Mouse (Mus musculus): ENCODE measurements around the gene Grik3.

Gene Grik3

DNA sequence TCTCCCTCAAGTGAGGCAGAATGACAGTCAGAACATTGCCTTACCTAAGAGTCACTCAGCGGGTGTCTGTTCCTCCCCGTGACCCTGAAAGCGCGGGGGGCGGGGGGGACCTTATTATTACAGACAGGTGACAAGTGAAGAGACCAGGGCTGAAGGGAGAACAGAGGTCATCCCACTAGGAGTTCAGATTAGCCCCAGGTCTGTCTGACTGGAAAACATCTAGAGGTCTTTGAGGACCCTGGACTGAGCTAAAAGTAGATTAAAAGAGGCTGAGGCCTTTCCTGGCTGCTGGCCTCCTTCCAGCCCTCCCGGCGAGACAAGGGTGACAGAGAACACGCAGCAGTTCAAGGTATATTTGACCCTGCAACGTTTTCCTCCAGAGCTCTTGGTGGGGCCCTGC, 150.0 kb downstream of the Grik3 start:
- no peak for DNase-seq (ENCODE audit: low read depth, low spot score)

DNA sequence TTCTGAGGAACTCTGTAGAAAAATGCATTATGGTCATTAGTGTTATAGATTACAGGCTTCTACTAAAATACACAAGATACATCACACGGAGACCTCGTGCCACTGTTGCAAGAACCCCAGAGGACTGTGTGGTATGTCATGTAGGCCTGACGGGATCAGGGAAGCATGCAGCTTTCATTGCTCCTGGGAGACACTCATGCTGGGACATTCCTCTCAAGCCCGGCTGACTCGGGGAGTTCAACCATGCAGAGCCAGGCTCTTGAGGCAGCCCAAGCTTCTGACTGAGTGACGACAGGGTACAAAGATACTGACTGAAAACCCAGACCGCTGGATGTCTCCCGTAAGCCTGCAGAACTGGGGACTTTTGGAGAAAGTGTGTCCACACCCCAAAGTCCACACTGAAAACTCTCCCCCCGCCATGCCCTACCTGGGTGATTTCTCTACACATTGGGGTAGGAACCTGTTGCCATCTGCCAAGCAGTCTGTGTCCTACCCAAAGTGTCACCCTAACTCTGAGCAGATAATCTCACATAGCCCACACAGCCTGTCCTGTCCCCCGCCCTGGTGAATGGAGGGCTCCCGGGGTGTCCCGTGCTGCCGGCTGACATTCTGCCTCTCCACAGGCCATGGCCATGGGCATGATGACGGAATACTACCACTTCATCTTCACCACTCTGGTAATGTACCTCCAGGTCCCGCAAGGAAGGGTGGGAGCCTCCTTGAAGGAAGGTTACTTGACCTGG, 150.6 kb downstream of the Grik3 start:
- DNase-seq (ENCODE audit: low read depth, low spot score) = no peak

DNA sequence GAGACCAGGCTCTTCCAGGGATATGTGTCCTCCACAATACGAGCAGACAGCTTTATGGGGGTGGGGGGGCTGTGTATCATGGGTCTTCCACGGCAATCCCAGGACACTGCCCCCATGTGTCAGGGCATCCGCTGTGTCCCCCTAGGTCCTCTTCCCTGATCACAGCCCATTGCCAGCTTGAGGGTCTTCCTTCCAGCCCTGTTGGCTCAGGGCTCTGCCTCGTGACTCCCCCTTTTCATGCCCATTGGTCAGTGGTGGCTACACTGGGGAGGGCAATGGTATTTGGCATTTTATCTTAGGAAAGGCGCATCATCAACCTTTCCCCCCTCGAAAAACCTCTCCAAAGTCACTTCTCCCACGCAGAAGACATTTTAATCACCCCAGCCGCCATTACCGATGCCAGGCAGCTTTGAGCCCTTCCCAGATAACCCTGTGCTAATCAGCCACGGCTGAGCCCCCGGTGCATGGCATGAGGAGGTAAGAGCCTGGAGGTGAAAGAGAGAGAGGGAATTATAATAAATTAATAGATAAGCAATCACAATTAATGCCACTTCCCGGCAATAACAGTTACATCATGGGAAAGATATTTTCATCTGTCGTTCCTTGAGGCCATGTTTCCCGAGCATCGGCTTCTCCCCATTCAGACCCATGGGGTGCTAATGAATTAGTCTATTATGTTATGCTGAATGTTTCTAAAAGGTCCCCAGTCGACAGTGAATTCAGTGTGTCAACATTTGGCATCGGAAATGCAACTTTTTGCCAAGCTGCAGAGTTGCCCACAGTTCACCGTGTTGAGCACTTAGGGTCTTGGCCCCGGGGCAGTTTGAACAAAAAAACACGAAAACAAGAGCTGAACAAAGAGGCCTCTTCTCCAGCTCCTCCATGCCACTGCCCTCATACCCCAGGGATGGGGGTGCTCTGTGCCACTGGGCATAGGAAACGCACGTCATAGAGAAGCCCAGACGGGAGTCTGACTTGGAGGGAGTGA, 154.4 kb downstream of the Grik3 start:
- peak; percentile 82 for DNase-seq (ENCODE audit: low read depth, low spot score)

DNA sequence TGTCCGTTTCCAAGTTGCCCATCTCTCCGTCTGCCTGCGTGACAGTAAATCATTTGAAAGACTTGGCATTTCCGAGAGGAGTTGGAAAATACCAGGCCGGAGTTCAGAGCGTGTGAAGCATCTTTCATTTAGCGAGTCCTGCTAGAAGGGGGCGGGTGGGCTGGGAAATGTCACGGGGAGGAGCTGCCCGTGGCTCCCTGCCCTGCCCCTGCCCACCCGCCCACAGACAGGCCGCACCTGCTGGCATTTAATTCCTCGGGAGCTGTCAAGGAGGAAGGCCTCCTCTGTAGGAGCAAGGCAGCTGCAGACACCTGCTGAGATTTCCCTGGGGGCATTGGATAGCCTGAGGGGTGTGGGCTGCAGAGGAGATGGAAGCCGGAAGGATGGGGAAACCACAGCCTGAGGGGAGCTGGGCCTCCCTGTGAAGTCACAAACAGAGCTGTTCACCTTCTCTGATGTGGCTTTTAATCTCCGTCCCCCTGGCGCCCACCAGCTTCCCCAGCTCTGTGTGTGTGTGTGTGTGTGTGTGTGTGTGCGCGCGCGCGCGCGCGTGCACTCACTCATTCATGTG, 161.3 kb downstream of the Grik3 start:
- no peak for DNase-seq (ENCODE audit: low read depth, low spot score)

DNA sequence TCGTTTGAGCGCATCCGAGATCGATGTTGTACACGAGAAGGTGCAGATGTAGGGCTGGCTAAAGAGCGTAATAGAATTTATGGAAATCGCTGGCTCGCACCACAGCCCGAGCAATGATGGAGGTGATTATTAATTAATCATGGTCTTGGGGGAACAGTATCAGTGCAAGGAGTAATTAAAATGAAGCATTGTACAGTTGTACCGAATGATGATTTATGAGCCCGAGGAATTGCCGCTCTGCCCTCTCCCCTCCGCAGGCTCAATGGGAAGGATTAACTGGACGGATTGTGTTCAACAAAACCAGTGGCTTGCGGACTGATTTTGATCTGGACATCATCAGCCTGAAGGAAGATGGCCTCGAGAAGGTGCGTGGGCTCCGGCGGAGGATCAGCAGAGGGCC, 165.5 kb downstream of the Grik3 start:
- DNase-seq (ENCODE audit: low read depth, low spot score) = no peak

DNA sequence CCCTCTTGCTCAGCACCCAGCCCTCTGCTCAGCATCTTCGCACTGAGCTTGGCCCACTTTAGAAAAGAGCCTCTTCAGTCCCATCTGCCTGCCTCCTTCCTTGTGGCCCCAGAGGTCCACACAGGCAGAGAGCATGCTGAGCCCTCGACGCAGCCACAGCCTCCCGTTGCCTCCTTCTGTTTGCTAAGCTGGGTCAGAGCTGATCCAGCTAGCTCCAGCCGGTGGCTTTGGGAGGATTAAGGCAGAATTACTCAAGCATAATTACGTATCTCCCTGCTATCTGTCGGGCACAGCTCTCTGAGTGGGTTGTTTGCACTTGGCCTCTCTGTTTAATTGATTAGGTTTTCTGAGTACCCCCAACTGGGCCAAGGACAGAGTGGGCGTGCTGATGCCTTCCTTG, 167.9 kb downstream of the Grik3 start:
- no peak for DNase-seq (ENCODE audit: low read depth, low spot score)

DNA sequence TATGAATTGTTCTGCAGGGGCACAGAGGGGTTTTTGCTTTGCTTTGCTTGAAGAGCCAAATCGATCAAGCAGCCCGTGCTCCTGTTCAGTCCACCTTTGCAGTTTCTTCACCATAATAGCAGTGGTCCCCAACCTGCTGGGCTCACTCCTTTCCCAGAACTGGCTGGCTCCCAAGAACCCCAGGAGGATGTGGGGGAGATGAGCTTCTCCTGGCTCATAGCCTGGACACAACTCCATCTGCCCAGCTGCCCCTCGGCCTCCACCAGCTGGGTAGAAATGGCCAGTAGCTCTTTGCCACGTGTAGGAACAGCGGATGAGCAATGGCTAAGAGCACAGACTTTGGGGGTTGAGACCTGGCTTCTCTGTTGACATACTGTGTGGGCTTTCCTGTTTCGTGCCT, 171.5 kb downstream of the Grik3 start:
- DNase-seq (ENCODE audit: low read depth, low spot score) = no peak

DNA sequence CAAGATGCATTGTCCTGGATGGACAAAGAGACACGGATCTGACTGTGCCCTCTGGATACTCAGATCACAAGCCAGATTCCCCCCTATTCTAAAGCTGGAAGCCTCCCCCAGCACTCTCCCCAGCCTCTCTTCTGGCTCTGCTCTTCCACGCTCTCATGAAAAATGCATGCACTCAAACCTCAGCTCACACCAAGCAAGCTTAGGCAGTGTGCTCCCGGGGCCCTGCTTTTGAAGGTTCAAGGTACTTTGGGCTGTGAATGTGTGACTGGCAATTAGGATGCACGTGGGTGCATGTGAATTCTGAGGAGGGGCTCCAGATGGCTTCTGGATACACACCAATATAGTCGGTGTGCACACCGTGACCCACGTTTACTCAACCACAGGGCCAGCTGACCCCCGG, 172.8 kb downstream of the Grik3 start:
- no peak for DNase-seq (ENCODE audit: low read depth, low spot score)

DNA sequence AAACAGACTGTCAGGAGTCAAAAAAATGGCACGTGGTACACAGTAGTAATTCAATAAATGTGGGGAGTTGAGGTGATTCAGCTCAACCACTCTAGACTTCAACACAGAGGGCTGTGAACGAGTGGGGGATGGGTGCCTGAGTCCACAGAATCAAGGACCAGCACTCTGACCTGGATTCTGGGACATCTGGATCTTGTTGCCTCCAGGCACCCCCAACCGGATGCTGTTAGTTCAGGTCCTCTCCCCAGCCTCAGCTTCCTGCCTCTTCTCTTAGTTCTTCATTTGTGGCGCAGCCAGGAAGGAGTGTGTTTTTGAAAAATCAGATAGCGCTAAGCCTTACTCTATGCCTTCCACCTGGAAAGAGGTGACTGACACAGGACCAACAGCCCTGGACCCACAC, 175.5 kb downstream of the Grik3 start:
- no peak for DNase-seq (ENCODE audit: low read depth, low spot score)

DNA sequence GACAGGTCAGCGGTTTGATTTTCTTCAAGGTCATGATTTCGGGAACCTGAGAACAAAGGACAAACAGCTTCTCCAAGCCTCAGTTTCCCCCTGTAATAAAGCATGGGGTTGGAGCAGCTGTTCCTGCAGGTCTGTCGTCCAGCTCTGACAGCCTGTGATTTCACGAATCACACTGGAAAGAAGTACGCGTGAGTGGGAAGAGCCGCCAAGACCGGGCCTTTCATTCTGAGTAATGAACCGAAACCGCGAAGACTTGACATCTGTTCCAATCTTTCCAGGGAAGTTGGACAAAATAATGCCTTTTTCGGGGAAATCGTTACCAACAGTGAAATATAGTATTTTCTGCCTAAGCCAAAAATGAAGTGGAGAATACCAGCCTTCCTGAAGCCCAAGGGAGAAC, 191.5 kb downstream of the Grik3 start:
- peak; percentile 50 for DNase-seq (ENCODE audit: low read depth, low spot score)

DNA sequence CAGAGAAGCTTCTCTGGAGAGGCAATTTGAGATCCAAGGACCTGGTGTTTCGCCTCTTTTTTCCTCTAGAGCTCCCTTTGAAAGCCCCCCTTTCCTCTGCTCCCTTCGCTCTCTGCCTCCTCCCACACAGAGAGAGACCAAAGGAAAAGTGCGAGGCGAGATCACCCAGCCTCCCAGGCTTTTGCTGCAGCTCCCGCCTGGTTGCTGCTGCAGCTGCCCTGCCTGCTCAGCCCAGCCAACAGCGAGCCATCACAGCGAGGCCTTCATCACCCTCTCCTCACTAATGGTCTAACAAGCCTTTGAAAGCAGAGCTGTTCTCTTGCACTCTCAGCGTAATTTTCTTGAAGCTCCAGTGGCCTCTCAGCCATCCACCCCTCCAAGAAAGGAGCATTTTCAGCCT, 196.6 kb downstream of the Grik3 start:
- DNase-seq (ENCODE audit: low read depth, low spot score) = no peak

DNA sequence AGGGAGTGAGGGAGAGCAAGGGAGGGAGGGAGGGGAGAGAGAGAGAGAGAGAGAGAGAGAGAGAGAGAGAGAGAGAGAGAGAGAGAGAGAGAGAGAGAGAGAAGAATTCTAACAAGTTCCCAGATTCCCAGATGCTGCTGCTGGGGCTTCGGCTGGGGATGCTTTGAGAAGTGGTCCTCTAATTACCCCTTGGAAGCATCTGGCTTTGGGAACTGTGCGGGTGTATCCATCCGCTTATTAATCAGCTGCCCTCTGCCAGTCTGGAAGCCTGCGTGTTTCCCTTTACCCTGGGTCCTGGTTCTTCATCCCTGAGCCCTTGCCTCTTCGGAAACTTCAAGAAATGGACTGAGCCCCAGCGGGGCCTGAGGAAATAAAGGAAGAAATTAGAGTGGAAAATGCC, 204.9 kb downstream of the Grik3 start:
- DNase-seq (ENCODE audit: low read depth, low spot score) = no peak

DNA sequence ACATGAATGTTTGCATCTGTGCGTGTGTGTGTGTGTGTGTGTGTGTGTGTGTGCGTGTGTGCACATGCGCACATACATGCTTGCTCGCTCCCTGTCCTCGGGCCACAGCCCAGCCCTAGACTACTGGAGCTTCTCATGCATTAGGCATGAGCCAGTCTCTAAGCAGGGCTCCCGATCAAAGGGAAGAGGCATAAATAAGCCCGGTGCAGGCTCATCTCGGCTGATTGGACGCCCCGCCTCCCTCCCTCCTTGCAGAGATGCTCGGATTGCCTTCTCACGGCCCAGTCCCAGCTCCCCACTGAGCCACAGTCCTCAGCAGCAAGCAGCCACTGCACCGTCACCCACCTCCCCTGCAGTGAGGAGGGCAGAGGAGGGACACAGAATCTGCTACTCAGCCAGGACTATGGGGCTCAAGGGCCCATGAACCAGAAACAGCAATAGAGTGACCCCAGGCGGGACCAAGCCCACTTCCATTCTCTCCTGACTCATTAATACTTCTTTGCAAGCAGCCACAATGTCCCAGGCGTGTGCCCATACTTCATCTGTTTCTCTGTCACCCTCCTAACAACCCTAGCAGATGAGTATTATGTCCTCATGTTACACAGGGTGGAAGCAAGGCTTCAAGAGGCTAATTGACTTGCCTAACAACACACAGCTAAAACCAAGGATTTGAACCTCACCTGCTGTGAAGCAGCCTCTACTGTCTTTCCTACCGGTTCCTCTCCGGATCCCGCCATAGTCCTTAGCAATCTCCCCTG, 205.9 kb downstream of the Grik3 start:
- DNase-seq (ENCODE audit: low read depth, low spot score) = no peak

DNA sequence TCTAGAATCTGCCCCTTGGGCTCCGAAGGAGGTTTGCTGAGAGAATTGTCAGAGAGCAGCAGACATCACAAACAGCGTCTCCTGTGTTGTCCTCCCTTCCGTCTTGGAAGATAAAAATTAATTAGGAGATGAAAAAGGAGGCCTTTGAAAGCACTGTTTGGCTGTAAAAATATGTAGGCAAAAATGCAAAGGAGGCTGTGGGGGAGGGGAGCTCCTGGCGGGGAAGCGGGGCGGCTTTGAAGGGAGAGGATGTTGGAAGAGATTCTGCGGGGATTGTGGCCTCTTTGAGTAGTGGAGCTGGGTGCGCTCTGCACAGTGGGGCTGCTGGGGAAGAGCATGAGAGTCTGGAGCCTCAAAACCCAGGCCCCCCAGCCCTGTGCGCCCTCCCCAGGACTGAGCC, 207.1 kb downstream of the Grik3 start:
- DNase-seq (ENCODE audit: low read depth, low spot score) = no peak

DNA sequence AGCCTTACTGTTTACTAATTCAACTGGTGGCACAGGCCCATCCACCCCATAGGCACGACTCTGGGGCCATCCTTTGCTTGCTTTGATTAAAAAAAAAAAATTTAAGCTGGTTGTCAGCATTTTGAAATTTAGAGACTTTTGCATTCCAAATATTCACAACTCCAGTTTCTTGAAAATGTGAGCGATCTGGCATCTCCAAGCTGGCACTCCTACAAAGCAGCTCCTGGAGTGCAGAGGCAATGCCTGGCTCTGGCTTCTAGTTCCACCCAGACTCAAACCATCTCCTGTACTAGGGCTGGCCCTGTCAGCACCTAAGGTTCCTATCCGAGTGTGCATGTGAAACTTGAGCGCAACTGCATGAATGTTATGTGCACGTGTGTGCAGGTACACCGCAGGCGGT, 208.6 kb downstream of the Grik3 start:
- no peak for DNase-seq (ENCODE audit: low read depth, low spot score)

DNA sequence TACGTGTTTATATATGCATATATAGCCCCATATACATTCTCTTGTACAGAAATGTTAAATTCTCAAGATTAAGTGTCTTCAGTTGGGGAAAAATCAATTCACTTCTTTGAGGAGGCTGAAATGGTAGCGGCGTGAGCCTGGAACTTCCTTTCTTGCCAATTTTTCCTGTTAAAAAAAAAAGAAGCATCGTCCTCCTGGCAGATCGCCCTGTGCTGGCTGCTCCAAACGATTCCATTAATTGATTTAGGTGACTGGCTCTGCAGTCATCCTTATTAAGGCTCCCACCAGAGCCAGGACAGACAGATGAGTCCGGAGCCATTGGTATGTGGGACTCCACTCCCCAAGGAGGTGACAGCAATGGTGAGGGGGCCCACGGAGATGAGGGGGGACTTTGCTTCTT, 209.8 kb downstream of the Grik3 start:
- DNase-seq (ENCODE audit: low read depth, low spot score) = no peak

DNA sequence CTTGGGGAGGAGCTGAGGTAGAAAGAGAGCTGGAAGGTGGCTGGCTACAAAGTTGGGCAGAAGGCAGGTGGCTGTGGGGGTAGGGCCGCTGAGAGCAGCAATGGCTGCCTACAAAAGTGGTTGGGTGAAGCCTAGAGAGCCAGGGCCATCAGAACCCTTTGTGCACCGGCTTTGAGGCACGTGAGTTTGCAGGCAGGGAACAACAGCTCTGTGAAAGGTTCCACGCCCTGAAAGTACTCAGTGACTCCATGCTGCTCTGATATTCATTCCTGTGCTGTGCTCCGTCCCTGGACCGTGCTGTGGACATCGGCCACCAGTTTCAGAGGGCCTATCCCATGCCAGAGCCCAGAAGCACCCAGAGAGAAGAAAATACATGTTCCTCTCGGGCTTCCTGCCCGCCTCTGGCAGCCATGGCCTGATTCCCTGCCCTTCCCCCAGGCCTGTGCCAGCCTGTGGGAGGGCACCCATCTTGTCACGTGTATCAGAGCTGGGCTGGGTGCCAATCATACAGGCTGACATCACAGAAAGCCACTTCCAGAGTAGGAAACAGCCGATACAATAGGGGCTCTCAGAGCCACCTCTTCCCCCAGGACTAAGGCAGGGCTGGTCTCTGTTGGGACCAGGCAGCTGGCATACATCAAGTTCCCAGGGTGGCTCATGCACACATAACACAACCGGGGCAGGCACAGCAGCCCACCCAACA, 212.3 kb downstream of the Grik3 start:
- peak; percentile 86 for DNase-seq (ENCODE audit: low read depth, low spot score)

DNA sequence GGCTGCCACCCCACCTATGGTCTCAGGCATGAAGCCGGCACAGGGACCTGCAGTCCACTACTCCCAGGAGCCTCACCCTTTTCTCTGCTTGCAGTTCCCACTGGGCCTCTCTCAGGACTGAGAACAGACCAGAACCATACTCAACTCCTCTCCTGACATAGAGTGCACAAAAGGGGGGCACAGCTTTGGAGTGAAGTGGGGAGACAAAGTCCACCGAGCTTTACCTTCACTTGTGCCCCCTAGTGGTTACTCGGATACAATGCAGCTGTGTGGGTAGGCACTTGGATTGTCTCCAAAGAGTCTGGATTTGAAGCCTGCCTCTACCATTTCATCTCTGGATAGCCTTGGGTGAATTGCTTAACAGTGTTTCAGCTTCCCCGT, 212.8 kb downstream of the Grik3 start:
- peak; percentile 55 for DNase-seq (ENCODE audit: low read depth, low spot score)

DNA sequence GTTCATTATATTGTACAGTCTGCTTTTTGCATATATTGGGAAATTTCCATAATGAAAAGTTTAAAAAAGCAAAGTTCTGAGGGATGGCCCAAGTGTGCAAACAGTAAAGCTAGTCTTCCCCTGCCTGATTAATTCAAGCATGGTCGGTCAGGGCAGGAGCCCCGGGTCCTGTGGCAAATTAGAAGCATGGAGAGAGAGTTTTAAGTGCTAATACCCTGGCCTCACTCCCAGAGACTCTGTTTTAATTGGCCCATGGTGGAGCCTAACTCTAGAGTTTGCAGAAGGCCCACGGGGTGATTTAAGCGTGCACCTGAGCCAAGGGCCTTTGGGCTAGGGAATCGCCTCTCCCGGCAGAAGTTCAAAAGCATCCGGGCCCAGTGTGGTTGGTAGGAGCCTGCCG, 215.2 kb downstream of the Grik3 start:
- no peak for DNase-seq (ENCODE audit: low read depth, low spot score)

DNA sequence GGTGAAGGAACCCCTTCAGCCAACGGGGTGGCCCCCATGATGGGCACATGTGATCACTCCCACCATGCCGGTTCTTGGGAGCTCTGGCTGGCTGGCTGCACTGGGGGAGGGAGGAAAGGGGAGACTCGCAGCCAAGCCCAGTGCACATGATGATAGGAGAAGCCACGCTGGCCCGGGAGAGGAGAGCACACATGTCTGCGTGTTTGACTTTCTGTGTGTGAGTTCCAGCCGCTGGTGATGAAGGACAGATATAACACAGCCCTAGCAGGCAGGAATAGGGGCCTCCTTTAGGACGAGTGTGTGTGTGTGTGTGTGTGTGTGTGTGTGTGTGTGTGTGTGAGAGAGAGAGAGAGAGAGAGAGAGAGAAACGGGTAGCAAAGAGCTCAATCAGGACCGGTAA, 219.2 kb downstream of the Grik3 start:
- DNase-seq (ENCODE audit: low read depth, low spot score) = no peak

DNA sequence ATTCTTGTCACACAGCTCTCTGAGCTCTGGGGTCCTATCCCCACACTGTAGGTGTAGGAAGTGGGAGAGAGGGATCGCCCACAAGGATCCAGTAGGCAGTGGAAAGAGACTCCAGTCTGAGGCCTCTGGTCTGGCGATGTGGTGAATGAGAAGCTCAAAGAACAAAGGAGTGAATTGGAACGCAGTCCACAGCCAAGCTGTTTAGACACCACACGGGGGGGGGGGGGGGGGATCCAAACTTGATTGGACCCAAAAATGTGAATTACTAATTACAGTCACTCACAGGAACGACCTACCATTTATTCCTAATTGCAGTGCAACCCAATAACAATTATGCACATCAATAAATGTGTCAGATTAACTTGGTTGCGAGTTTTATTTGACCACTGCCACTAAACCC, 227.4 kb downstream of the Grik3 start:
- no peak for DNase-seq (ENCODE audit: low read depth, low spot score)

Measured in telencephalon, adult 2 months (tissue).